Mouse (Mus musculus) 3134 (cell line): ENCODE data around the gene Vkorc1.

Experiments used
- DNase-seq: peaks from one replicate; pipeline ENCODE4 v3.0.0-alpha.2; 2011; ENCODE audit warnings: low spot score; ENCODE audit not compliant: insufficient read length; ENCODE audit errors: extremely low read depth

The Vkorc1 gene

GRCm38 (mm10) chr7:127879301-127879700, 16.1 kb downstream of the Vkorc1 start:
- no peak for DNase-seq

- DNase-seq = peak; percentile 93
These were observed 18.7 kb downstream of the Vkorc1 start, which contains the start of gene Zfp668 for GRCm38 (mm10) chr7:127876467-127877348. Gene Zfp668, minus strand, starts transcription at chr7:127876828.

GRCm38 (mm10) chr7:127876041-127876466, 19.4 kb downstream of the Vkorc1 start, which contains the start of gene Zfp646:
Gene Zfp646, plus strand, starts transcription at chr7:127876221.
- peak; percentile 92 for DNase-seq

GRCm38 (mm10) chr7:127875627-127876001, 19.8 kb downstream of the Vkorc1 start:
- peak; percentile 92 for DNase-seq

GRCm38 (mm10) chr7:127874812-127875626, 20.4 kb downstream of the Vkorc1 start:
- no peak for DNase-seq

- no peak for DNase-seq
These were observed 25.1 kb downstream of the Vkorc1 start for GRCm38 (mm10) chr7:127870136-127870821.

GRCm38 (mm10) chr7:127869149-127869810, 26.1 kb downstream of the Vkorc1 start:
- DNase-seq = no peak

- no peak for DNase-seq
These were observed 27.8 kb downstream of the Vkorc1 start for GRCm38 (mm10) chr7:127867641-127868040.

GRCm38 (mm10) chr7:127866434-127866833, 29.0 kb downstream of the Vkorc1 start:
- DNase-seq = no peak

GRCm38 (mm10) chr7:127858258-127858657, 37.2 kb downstream of the Vkorc1 start:
- no peak for DNase-seq

- peak; percentile 49 for DNase-seq
These were observed 44.5 kb downstream of the Vkorc1 start for GRCm38 (mm10) chr7:127850906-127851305.

- peak; percentile 45 for DNase-seq
These were observed 45.2 kb downstream of the Vkorc1 start for GRCm38 (mm10) chr7:127849973-127850875.
